Mouse (Mus musculus) lung, postnatal 0 days (tissue): ENCODE data around the gene Dhdh. TPM values are rescaled to one million over a fixed set of nuclear protein-coding genes. Genes with fewer than 3 reads are reported as not detected.
A peak's percentile ranks its signal among the peaks of the same experiment; 100 is the strongest.

Source experiments
- ATAC-seq: fragments of 200-750 bp; cut with Nextera tagmentation; 2 replicates; pipeline ENCODE4 v1.8.0; 2017; ENCODE audit warnings: moderate library complexity
- DNase-seq: peaks from one replicate; pipeline ENCODE4 v3.0.0-alpha.2; 2016; ENCODE audit warnings: low spot score
- H3K27ac ChIP-seq: fragments of 300-500 bp; sonication (generic); 2 replicates; pipeline ENCODE4 v1.5.1; 2014; ENCODE audit warnings: antibody characterized with exemption, mild to moderate bottlenecking, low read length, mixed read lengths
- H3K27me3 ChIP-seq: fragments of 300-500 bp; sonication (generic); replicated peaks from 2 replicates; pipeline ENCODE4 v1.6.1; 2014; ENCODE audit warnings: low read length, mixed read lengths; ENCODE audit not compliant: insufficient read depth
- H3K36me3 ChIP-seq: fragments of 300-500 bp; sonication (generic); 2 replicates; pipeline ENCODE4 v1.6.1; 2014; ENCODE audit warnings: low read length, mixed read lengths; ENCODE audit not compliant: insufficient read depth
- H3K4me1 ChIP-seq: fragments of 300-500 bp; sonication (generic); 2 replicates; pipeline ENCODE4 v1.6.1; 2014; ENCODE audit warnings: antibody characterized with exemption, low read depth, low read length, mixed read lengths; ENCODE audit not compliant: insufficient read depth
- H3K4me2 ChIP-seq: fragments of 300-500 bp; sonication (generic); replicated peaks from 2 replicates; pipeline ENCODE4 v1.6.1; 2014; ENCODE audit warnings: low read depth, mild to moderate bottlenecking, low read length, moderate library complexity, mixed read lengths
- H3K4me3 ChIP-seq: fragments of 300-500 bp; sonication (generic); 2 replicates; pipeline ENCODE4 v1.5.1; 2014; ENCODE audit warnings: low read depth, low read length
- H3K9ac ChIP-seq: fragments of 300-500 bp; sonication (generic); replicated peaks from 2 replicates; pipeline ENCODE4 v1.6.1; 2014; ENCODE audit warnings: low read depth, mild to moderate bottlenecking
- H3K9me3 ChIP-seq: fragments of 300-500 bp; sonication (generic); 2 replicates; pipeline ENCODE4 v1.6.1; 2016; ENCODE audit warnings: low read length, mixed read lengths
- CTCF ChIP-seq: IDR thresholded peaks from 2 replicates; pipeline ENCODE4 v1.5.1; 2016; ENCODE audit warnings: antibody characterized with exemption, mild to moderate bottlenecking
- EP300 ChIP-seq: IDR thresholded peaks from 2 replicates; pipeline ENCODE4 v1.6.1; 2016; ENCODE audit warnings: antibody characterized with exemption, mild to moderate bottlenecking, control low read depth
- WGBS: fragments of 180-500 bp; shearing (Covaris S2); extraction: QIAGEN DNeasy Blood & Tissue Kit; methylation state at CpG from one replicate; pipeline ENCODE4 v1.1.7; 2014; 5-methylcytosine and 5-hydroxymethylcytosine counted together
- polyA plus RNA-seq: library from polyadenylated mRNA; unstranded; fragments of >200 nt; fragmentation: Nextera tagmentation; extraction: Ambion mirVana; gene quantifications from 2 replicates; pipeline ENCODE4 v1.2.1, GENCODE M21; 2015

Gene Dhdh
- polyA plus RNA-seq, 1 experiment from 2014 or later, result 3.5 TPM

- no peak for DNase-seq
- peaks cover 18% of the 10 kb centered on the region; the same call in 1 of the 2 replicates for H3K36me3 ChIP-seq
- H3K27ac ChIP-seq, result no peak overlapping the region
- no peaks in the 10 kb centered on the region for H3K27me3 ChIP-seq
- no peak for TF ChIP-seq CTCF
- no peak for TF ChIP-seq EP300
- no peak overlapping the region for H3K4me3 ChIP-seq
- no peak overlapping the region for H3K9ac ChIP-seq
- H3K4me1 ChIP-seq, result no peaks in the 10 kb centered on the region
- ATAC-seq, result no peak
- WGBS, result 68% methylated on average over 22 of the region's 22 CpGs
- no peak overlapping the region for H3K4me2 ChIP-seq
- H3K9me3 ChIP-seq, result no peaks in the 10 kb centered on the region
Observed at GRCm38 (mm10) chr7:45443526-45444420, 44.8 kb downstream of the Dhdh start.

DNA sequence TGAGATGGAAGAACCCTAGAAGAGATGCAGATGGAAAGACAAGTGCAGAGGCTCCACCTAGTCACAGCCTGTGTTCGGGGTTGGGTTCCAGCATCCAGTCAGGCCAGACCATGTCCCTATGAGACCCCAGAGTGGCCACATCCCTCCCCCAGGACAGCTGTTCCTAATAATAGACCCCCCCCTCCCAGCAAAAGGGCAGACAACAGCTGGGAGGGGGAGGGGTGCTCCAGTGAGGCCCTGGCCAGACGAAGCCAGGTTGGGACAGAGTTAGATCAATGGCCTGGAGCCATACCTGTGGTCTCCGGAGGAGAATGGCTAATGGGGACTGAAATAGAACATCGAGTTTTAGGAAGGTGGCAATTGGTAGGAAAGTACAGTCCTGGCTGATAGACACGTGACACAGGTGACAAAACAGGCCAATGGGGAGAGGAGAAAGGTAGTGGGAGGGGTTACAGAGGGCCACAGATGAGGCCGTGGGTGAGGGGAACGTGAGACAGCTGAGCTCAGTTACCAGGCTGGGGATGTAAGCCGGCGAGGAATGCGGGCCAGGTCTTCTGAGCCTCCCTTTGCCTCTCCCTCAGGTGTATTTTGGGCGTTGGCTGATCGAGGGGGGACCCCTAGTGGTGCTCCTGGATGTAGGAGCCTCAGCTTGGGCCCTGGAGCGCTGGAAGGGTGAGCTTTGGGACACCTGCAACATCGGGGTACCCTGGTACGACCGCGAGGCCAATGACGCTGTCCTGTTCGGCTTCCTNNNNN is 50.9 kb downstream of the Dhdh start, which contains the start of gene Ruvbl2:
Gene Ruvbl2 (minus strand): TSS at position 576 of the 756 bp plus-strand sequence.
- Histone ChIP-seq H3K27ac (no peak within 1 kb of the TSS), H3K9me3 (no peaks in the 10 kb centered on the region), H3K4me2 (peak within 1 kb of the TSS; percentile 30; the same call in 1 of the 2 replicates), H3K4me3 (no peak within 1 kb of the TSS), H3K4me1 (peaks cover 26% of the 10 kb centered on the region; the same call in 1 of the 2 replicates), H3K9ac (no peak within 1 kb of the TSS), H3K27me3 (no peaks in the 10 kb centered on the region), H3K36me3 (no peaks in the 10 kb centered on the region)
- 29% methylated on average over 19 of the region's 19 CpGs for WGBS
- ATAC-seq (no peak), DNase-seq (peak; percentile 65)
- TF ChIP-seq CTCF (peak; percentile 60), EP300 (no peak)

GRCm38 (mm10) chr7:45437046-45437445 is 51.6 kb downstream of the Dhdh start:
- peak; percentile 5 for DNase-seq
- Histone ChIP-seq H3K9ac (no peak overlapping the region), H3K9me3 (no peaks in the 10 kb centered on the region), H3K27ac (no peak overlapping the region), H3K27me3 (no peaks in the 10 kb centered on the region), H3K4me3 (no peak overlapping the region), H3K4me1 (peaks cover 26% of the 10 kb centered on the region; the same call in 1 of the 2 replicates), H3K36me3 (no peaks in the 10 kb centered on the region), H3K4me2 (no peak overlapping the region)
- ATAC-seq, result no peak
- TF ChIP-seq EP300, result no peak
- TF ChIP-seq CTCF, result no peak
- 49% methylated on average over 6 of the region's 6 CpGs for WGBS

- WGBS, result 76% methylated on average over 5 of the region's 5 CpGs
- peaks cover 26% of the 10 kb centered on the region; the same call in 1 of the 2 replicates for H3K4me1 ChIP-seq
- H3K9ac ChIP-seq, result no peak overlapping the region; the same call in 1 of the 2 replicates
- TF ChIP-seq CTCF (no peak), EP300 (no peak)
- ATAC-seq, result no peak
- H3K4me3 ChIP-seq, result no peak overlapping the region
- H3K27me3 ChIP-seq, result no peaks in the 10 kb centered on the region
- no peak for DNase-seq
- peak overlapping the region; percentile 82; the same call in 1 of the 2 replicates for H3K4me2 ChIP-seq
- no peaks in the 10 kb centered on the region for H3K36me3 ChIP-seq
- no peak overlapping the region for H3K27ac ChIP-seq
- H3K9me3 ChIP-seq, result no peaks in the 10 kb centered on the region
Observed at GRCm38 (mm10) chr7:45436444-45436843, 52.2 kb downstream of the Dhdh start.

- peak; percentile 8; the same call in 1 of the 2 replicates for ATAC-seq
- H3K4me1 ChIP-seq, result peaks cover 26% of the 10 kb centered on the region; the same call in 1 of the 2 replicates
- H3K4me2 ChIP-seq, result peak overlapping the region; percentile 82
- no peaks in the 10 kb centered on the region for H3K9me3 ChIP-seq
- WGBS, result 3% methylated on average over 16 of the region's 16 CpGs
- H3K36me3 ChIP-seq, result no peaks in the 10 kb centered on the region
- DNase-seq, result peak; percentile 65
- no peaks in the 10 kb centered on the region for H3K27me3 ChIP-seq
- H3K4me3 ChIP-seq, result peak overlapping the region; percentile 63
- TF ChIP-seq CTCF (no peak), EP300 (peak; percentile 24; the same call in 1 of the 2 replicates)
- H3K9ac ChIP-seq, result peak overlapping the region; percentile 64
- H3K27ac ChIP-seq, result peak overlapping the region; percentile 91
Observed at GRCm38 (mm10) chr7:45435038-45435437, 53.6 kb downstream of the Dhdh start.
